Mouse (Mus musculus): ENCODE measurements around the gene Map2k6.

DNA sequence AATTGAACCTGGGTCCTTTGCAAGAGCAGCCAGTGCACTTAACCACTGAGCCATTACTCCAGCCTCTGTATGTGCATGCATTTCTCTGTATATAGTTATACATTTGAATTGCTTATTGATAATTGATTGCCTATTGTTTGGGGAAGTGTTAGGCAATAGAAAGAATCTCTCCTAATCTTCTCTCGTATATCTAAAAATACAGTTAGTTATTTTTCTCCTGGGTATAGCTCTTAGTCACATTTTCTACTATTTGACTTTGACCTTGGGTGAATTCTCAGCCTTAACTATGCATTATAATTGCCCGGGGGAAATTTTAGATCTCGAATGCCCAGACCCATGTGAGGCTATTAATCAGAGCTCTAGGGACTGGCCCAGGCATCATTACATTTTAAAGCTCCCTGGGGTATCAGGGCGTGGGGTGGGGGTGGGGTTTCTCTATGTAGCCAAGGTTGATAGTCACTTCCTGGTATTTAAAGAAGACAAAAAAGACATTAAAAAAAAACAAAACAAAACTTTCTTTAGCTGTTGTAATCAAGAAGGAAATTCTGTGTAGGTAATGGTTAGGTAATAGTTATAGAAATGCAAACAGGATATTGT lies 39.9 kb downstream of the Map2k6 start:
- TF ChIP-seq FLI1 (IDR thresholded peaks at IDR 0.05; ENCODE audit: low read length): no peak
- TF ChIP-seq GATA1 (IDR thresholded peaks at IDR 0.05; ENCODE audit: borderline replicate concordance, low read length): no peak

All from megakaryocyte, embryonic 14.5 days (primary cell).